Mouse (Mus musculus) embryonic facial prominence, embryonic 12.5 days (tissue): ENCODE measurements at regions not wholly inside any gene's neighbourhood (a gene's known extent, or its start where the extent isn't known, plus 50 kb on each side); places are given as distances from the start of the nearest gene placed in this dataset.
"Not testable (repeated sequence)": the region's sequence is repeated elsewhere in the genome, so short reads cannot be mapped to it uniquely, and the experiment has no call there.

Experiments
- ATAC-seq: fragments of 200-750 bp; cut with Nextera tagmentation; 2 replicates; pipeline ENCODE4 v1.8.0; 2017; ENCODE audit not compliant: insufficient number of reproducible peaks, insufficient read depth, low FRiP score, low TSS enrichment
- H3K27ac ChIP-seq: fragments of 300-500 bp; sonication (generic); 2 replicates; pipeline ENCODE4 v1.5.1; 2016; ENCODE audit warnings: mild to moderate bottlenecking
- H3K27me3 ChIP-seq: fragments of 300-500 bp; sonication (generic); 2 replicates; pipeline ENCODE4 v1.6.1; 2016; ENCODE audit warnings: mild to moderate bottlenecking, moderate library complexity
- H3K36me3 ChIP-seq: fragments of 300-500 bp; sonication (generic); 2 replicates; pipeline ENCODE4 v1.6.1; 2016; ENCODE audit warnings: mild to moderate bottlenecking
- H3K4me1 ChIP-seq: fragments of 300-500 bp; sonication (generic); 2 replicates; pipeline ENCODE4 v1.6.1; 2016
- H3K4me2 ChIP-seq: fragments of 300-500 bp; sonication (generic); replicated peaks from 2 replicates; pipeline ENCODE4 v1.6.1; 2016; ENCODE audit warnings: mild to moderate bottlenecking, moderate library complexity
- H3K4me3 ChIP-seq: fragments of 300-500 bp; sonication (generic); 2 replicates; pipeline ENCODE4 v1.5.1; 2016; ENCODE audit warnings: mild to moderate bottlenecking
- H3K9ac ChIP-seq: fragments of 300-500 bp; sonication (generic); 2 replicates; pipeline ENCODE4 v1.6.1; 2016; ENCODE audit warnings: mild to moderate bottlenecking, moderate library complexity
- H3K9me3 ChIP-seq: fragments of 300-500 bp; sonication (generic); 2 replicates; pipeline ENCODE4 v1.6.1; 2016; ENCODE audit warnings: mild to moderate bottlenecking, moderate library complexity
- WGBS: fragments of 180-500 bp; shearing (Covaris S2); methylation state at CpG from one replicate; pipeline ENCODE4 v1.1.7; 2016; 5-methylcytosine and 5-hydroxymethylcytosine counted together

- Histone ChIP-seq H3K4me1 (no peaks in the 10 kb centered on the region), H3K9ac (no peak overlapping the region), H3K27me3 (no peaks in the 10 kb centered on the region), H3K4me2 (no peak overlapping the region), H3K36me3 (no peaks in the 10 kb centered on the region), H3K9me3 (no peaks in the 10 kb centered on the region), H3K4me3 (no peak overlapping the region), H3K27ac (no peak overlapping the region)
- WGBS = 79% methylated on average over 9 of the region's 9 CpGs
- no peak for ATAC-seq
These were observed 75.0 kb downstream of the Suds3 start for GRCm38 (mm10) chr5:117040878-117041277.

- Histone ChIP-seq H3K9ac (no peak overlapping the region), H3K27me3 (no peaks in the 10 kb centered on the region), H3K27ac (no peak overlapping the region), H3K36me3 (no peaks in the 10 kb centered on the region), H3K4me3 (no peak overlapping the region), H3K4me2 (no peak overlapping the region), H3K4me1 (no peaks in the 10 kb centered on the region), H3K9me3 (no peaks in the 10 kb centered on the region)
- WGBS = 29% methylated on average over 3 of the region's 3 CpGs
- ATAC-seq = no peak
These were observed 78.7 kb downstream of the Suds3 start for GRCm38 (mm10) chr5:117037261-117037660.

- Histone ChIP-seq H3K9ac (no peak overlapping the region), H3K4me2 (no peak overlapping the region), H3K27ac (no peak overlapping the region), H3K9me3 (no peaks in the 10 kb centered on the region), H3K4me1 (no peaks in the 10 kb centered on the region), H3K27me3 (no peaks in the 10 kb centered on the region), H3K36me3 (no peaks in the 10 kb centered on the region), H3K4me3 (no peak overlapping the region)
- 74% methylated on average over 10 of the region's 10 CpGs for WGBS
- ATAC-seq = no peak
These were observed 83.8 kb downstream of the Suds3 start for GRCm38 (mm10) chr5:117032130-117032529.

- Histone ChIP-seq H3K4me2 (no peak overlapping the region), H3K36me3 (no peaks in the 10 kb centered on the region), H3K9me3 (no peaks in the 10 kb centered on the region), H3K4me3 (no peak overlapping the region), H3K27me3 (no peaks in the 10 kb centered on the region), H3K9ac (no peak overlapping the region), H3K27ac (no peak overlapping the region), H3K4me1 (no peaks in the 10 kb centered on the region)
- no peak for ATAC-seq
- WGBS = 85% methylated on average over 13 of the region's 13 CpGs
These were observed 90.1 kb downstream of the Suds3 start for GRCm38 (mm10) chr5:117025689-117026383.

GRCm38 (mm10) chr5:117018419-117019150 lies 97.3 kb downstream of the Suds3 start:
- no peak overlapping the region for H3K4me2 ChIP-seq
- H3K27ac ChIP-seq = no peak overlapping the region
- H3K4me3 ChIP-seq = no peak overlapping the region
- ATAC-seq = no peak
- H3K9ac ChIP-seq = no peak overlapping the region
- no peaks in the 10 kb centered on the region for H3K36me3 ChIP-seq
- H3K9me3 ChIP-seq = peaks cover 5% of the 10 kb centered on the region; the same call in 1 of the 2 replicates
- 83% methylated on average over 6 of the region's 6 CpGs for WGBS
- no peaks in the 10 kb centered on the region for H3K27me3 ChIP-seq
- no peaks in the 10 kb centered on the region for H3K4me1 ChIP-seq

- Histone ChIP-seq H3K4me3 (no peak overlapping the region), H3K27me3 (no peaks in the 10 kb centered on the region), H3K4me2 (no peak overlapping the region), H3K27ac (no peak overlapping the region), H3K9ac (no peak overlapping the region), H3K4me1 (no peaks in the 10 kb centered on the region), H3K36me3 (no peaks in the 10 kb centered on the region), H3K9me3 (no peaks in the 10 kb centered on the region)
- WGBS = 81% methylated on average over 7 of the region's 7 CpGs
- no peak for ATAC-seq
These were observed 104.8 kb downstream of the Suds3 start for GRCm38 (mm10) chr5:117011128-117011527.

GRCm38 (mm10) chr5:117000770-117001201 lies 115.1 kb downstream of the Suds3 start:
- 78% methylated on average over 20 of the region's 20 CpGs for WGBS
- no peaks in the 10 kb centered on the region for H3K4me1 ChIP-seq
- no peak overlapping the region for H3K4me3 ChIP-seq
- no peaks in the 10 kb centered on the region for H3K27me3 ChIP-seq
- H3K36me3 ChIP-seq = no peaks in the 10 kb centered on the region
- no peak overlapping the region for H3K4me2 ChIP-seq
- H3K27ac ChIP-seq = no peak overlapping the region
- no peak overlapping the region for H3K9ac ChIP-seq
- H3K9me3 ChIP-seq = no peaks in the 10 kb centered on the region
- ATAC-seq = no peak

- no peaks in the 10 kb centered on the region for H3K9me3 ChIP-seq
- H3K4me3 ChIP-seq = no peak overlapping the region
- H3K4me1 ChIP-seq = no peaks in the 10 kb centered on the region
- no peaks in the 10 kb centered on the region for H3K36me3 ChIP-seq
- H3K4me2 ChIP-seq = no peak overlapping the region
- ATAC-seq = no peak
- H3K27me3 ChIP-seq = no peaks in the 10 kb centered on the region
- H3K27ac ChIP-seq = no peak overlapping the region
- WGBS = 85% methylated on average over 5 of the region's 5 CpGs
- H3K9ac ChIP-seq = no peak overlapping the region
These were observed 121.4 kb downstream of the Suds3 start for GRCm38 (mm10) chr5:116994508-116994907.

GRCm38 (mm10) chr5:116993674-116994073 lies 122.2 kb downstream of the Suds3 start:
- 93% methylated on average over 1 of the region's 1 CpGs for WGBS
- Histone ChIP-seq H3K4me3 (no peak overlapping the region), H3K4me2 (no peak overlapping the region), H3K36me3 (no peaks in the 10 kb centered on the region), H3K27ac (no peak overlapping the region), H3K9ac (no peak overlapping the region), H3K9me3 (no peaks in the 10 kb centered on the region), H3K4me1 (no peaks in the 10 kb centered on the region), H3K27me3 (no peaks in the 10 kb centered on the region)
- ATAC-seq = no peak

- Histone ChIP-seq H3K27me3 (no peaks in the 10 kb centered on the region), H3K27ac (no peak overlapping the region), H3K9ac (no peak overlapping the region), H3K4me2 (no peak overlapping the region), H3K4me3 (no peak overlapping the region), H3K9me3 (no peaks in the 10 kb centered on the region), H3K36me3 (no peaks in the 10 kb centered on the region), H3K4me1 (no peaks in the 10 kb centered on the region)
- ATAC-seq = no peak
- WGBS = 92% methylated on average over 6 of the region's 6 CpGs
These were observed 124.5 kb downstream of the Suds3 start for GRCm38 (mm10) chr5:116991461-116991860.

- H3K27ac ChIP-seq, H3K4me3 ChIP-seq, H3K9ac ChIP-seq, H3K9me3 ChIP-seq, H3K36me3 ChIP-seq, H3K4me2 ChIP-seq, ATAC-seq, H3K27me3 ChIP-seq, H3K4me1 ChIP-seq: not testable (repeated sequence)
- 91% methylated on average over 4 of the region's 4 CpGs for WGBS
These were observed 144.4 kb downstream of the Suds3 start for GRCm38 (mm10) chr5:116971474-116971873.

- no peaks in the 10 kb centered on the region for H3K36me3 ChIP-seq
- H3K4me2 ChIP-seq = no peak overlapping the region
- H3K9ac ChIP-seq = no peak overlapping the region
- H3K27ac ChIP-seq = no peak overlapping the region
- no peak overlapping the region for H3K4me3 ChIP-seq
- no peak for ATAC-seq
- H3K27me3 ChIP-seq = no peaks in the 10 kb centered on the region
- H3K9me3 ChIP-seq = no peaks in the 10 kb centered on the region; the same call in 1 of the 2 replicates
- 86% methylated on average over 7 of the region's 7 CpGs for WGBS
- no peaks in the 10 kb centered on the region for H3K4me1 ChIP-seq
These were observed 151.7 kb downstream of the Suds3 start for GRCm38 (mm10) chr5:116964171-116964570.
